Mouse (Mus musculus): Measurements from ENCODE around the gene Tomt.
A peak's percentile ranks its signal among the peaks of the same experiment; 100 is the strongest.

Gene Tomt

DNA sequence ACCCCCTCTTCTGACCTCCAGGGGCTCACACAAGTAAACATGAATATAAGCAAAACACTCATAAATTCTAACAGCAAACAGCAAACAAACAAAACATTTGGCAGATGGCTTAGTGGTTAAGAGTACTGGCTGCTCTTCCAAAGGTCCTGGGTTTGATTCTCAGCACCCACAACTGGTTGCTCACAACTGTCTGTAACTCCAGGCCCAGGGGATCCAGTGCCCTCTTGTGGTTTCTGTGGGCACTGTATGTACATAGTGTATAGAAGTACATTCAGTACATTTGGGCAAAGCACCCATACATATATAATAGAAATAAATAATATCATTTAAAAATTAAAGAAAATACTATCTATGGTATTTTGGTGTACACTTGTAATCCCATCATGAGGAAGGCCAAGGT lies 3.3 kb downstream of the Tomt start:
- no peak for DNase-seq (ENCODE audit: extremely low read depth, low read depth, low spot score)

DNA sequence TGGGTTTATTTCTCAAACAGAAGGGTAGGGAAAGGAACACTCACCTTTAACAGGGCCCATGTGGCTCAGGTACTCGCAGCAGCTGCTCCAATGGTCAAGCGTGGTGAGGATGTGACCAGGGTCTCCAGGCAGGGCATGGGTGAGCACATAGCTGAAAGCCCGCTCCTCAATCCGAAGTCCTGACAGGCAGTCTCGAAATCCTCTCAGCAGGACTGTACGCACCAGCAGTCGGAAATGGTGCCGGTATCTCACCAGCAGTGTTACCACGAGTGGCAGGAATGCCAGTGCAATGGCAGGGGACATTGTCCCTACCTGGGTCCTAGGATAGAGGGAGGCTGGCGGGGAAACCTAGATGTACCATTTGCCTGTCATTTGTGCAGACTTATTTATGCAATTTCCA lies 4.2 kb downstream of the Tomt start:
- no peak for DNase-seq (ENCODE audit: extremely low read depth, low read depth, low spot score)

DNA sequence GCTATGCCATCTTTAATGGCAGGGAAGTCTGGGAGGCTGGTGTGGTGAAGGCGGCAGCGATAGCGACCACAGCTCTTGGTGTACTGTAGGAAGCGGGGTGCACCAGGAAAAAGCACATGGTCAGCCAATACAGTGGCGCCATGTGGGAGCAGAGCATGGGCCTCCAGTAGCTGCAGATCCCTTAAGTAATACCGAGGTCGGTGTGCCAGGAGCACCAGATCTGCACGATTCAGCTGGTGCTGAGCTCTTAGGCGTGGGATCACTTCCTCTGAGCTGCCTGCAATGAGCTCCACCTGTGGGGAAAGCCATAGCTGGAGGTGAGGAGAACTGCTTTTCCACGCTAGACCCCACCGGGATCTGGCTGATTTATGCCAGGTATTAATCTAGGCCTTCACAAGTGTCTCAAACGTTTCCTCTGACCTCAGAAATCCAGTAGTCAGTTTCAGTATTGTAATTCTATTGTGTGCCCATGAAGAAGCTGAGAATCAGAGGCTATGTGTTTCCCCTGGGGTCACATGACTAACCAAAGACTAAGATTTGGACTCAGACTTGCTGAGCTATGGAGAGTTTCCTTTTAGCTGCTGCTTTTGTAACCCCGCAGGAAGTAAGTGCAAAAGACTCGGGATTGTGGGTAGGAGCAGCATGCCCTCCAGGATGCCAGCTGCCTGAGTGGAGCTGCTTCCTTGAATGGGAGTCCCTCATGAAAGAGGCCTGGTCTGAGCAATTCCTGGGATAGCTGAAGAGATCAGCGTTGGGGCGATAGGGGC lies 5.6 kb downstream of the Tomt start:
- DNase-seq (ENCODE audit: extremely low read depth, low read depth, low spot score), result no peak

DNA sequence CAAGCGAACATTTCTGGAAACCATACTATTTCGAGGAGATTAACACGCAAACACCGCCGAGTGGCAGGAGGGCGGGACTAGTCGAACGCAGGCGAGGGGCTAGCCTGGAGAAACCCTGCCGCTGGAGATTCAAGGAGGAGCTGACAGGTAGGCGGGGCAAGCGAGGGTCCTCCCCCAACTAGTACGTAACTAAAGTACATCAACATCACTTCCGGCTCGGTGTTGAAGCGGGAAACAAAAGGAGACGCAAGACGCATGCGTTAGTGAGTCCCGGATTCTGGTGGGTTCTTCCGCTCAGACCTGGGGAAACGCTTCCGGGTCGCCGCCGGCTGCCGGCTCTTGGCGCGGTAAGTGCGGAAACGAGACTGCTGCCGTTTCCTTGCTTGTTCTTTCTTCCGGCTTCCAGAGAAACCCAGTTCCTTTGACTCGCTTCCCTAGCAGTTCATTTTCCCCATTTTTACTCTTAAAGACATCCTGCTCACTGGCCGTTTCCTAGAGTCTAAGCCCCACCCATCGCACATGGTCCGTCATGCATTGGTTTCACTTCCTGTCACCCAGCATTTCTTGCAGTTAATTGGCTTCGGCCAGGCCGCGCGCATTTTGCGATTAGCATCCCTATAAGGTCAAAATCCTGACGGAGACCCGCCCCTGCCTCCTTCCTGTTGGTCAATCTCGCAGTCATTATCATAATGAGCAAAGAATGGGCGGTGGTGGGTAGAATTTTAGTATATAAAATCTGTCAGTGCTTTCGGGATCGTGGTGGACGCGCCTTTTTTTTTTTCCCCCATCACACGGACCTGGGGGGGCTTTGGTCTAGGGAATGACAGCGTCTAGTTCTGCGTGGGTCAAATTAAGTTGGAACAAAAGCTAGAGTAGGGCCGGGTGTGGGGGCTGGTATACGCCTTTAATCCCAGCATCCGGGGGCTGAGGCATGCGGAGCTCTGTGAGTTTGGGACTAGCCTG lies 9.8 kb downstream of the Tomt start:
- DNase-seq (ENCODE audit: extremely low read depth, low read depth, low spot score), result peak; percentile 97

DNA sequence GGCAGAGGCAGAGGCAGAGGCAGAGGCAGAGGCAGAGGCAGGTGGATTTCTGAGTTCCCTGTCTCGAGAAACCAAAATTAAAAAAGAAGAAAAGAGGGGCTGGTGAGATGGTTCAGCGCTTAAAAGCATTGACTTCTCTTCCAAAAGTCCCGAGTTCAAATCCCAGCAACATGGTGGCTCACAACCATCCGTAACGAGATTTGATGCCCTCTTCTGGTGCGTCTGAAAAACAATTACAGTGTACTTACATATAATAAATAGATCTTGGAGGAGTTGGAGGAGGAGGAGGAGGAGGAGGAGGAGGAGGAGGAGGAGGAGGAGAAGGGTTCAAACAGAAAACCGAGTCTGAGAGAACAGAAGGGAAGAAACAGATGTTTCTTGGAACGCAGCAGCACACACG lies 10.5 kb downstream of the Tomt start:
- DNase-seq (ENCODE audit: extremely low read depth, low read depth, low spot score), result no peak

DNA sequence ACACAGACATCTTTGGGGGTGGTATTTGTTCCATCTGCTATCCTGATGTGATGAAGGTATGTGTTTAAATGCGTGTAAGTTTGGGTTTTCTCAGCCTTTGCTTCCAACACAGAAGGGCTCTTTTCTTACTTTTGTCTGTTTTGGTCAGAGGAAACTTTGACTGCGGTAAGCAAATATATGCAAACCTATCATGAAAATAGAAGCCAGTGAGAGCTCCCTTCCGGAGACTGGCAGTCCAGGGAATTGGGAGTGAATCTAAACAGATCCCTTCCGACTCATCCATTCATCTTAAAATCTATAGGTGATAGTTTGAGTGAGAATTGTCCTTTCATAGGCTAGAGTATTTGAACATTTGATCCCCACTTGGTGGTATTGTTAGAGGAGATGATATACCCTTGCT lies 17.7 kb downstream of the Tomt start:
- no peak for DNase-seq (ENCODE audit: extremely low read depth, low read depth, low spot score)

DNA sequence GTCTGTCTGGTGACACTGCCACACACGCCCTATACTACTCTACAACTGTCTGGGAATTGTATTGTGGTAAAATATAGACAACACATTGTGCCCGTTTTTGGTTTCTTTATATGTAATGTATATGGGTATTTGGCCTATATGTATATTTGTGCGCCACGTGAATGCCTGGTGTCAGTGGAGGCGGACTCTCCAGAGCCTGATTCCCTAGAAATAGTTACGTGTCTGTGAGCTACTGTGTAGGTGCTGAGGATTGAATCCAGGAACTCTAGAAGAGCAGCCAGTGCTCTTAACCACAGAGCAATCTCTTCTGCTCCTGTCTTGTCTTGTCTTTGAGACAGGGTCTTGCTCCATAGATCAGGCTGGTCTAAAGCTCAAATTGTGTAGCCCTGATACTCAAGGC lies 19.9 kb downstream of the Tomt start:
- DNase-seq (ENCODE audit: extremely low read depth, low read depth, low spot score), result no peak

DNA sequence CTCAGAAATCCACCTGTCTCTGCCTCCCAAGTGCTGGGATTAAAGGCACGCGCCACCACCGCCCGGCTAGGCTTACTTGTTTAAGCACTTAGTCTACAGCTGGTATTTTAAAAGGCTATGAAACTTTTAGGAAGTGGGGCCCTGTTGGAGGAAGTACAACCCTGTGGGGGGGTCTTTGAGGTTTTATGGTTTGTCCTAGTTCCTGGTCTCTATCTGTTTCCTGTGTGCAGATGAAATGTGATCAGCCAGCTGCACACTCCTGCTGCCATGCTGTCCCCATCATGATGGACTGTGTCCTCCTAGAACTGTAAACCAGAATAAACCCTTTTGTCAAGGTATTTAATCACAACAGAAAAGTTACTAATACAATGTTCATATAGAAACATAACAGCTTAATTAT lies 22.0 kb downstream of the Tomt start:
- no peak for DNase-seq (ENCODE audit: extremely low read depth, low read depth, low spot score)

DNA sequence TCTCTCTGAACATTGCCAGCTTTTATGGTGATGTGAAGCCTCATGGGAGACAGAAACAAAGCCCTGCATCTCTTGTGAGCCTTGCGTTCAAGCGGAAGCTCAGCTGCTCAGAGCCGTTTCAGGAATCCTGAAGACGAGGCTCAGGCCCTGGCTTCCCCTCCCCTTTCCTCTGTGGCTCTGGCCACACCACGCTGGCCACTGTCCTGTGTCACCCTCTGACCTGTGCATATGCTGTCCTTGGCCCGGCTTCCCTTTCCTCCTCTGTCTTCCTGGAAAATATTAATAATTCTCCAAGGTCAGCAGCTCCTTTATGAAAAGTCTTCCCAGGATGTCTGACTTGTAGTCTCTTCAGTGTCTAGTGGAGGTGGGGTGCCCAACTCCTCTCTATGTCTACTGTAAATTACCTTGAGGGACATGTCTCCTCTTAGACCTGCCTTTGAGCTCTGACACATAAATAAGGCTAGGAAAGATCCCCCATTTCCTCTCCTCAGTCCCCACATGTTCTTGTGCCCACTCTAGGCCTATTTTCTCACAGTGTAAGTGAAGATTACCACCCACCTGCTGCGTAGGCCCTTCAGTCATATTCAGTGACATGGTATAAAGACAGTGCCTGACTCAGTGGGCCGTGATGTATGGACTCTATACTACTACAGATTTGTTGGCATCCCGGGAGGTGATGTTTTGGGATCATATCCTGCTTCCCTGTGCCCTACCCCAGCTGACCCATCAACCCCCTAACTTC lies 23.6 kb downstream of the Tomt start:
- no peak for DNase-seq (ENCODE audit: extremely low read depth, low read depth, low spot score)

DNA sequence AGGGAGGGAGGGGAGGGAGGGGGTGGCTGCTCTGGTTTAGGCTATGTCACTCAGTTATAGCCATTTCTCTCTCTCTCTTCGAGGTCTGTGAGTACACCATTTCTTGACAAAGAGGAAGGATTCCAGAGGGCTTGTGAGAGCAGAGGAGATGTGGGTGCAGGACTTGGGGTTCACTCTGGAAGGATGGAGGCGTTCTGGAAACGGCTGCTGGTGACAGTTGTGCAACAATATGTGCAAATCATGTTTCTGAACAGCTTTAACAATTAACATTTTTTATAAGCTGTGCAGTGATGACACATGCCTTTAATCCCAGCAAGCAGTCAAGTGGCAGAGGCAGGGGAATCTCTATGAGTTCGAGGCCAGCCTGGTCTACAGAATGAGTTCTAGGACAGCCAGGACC lies 25.3 kb downstream of the Tomt start:
- no peak for DNase-seq (ENCODE audit: extremely low read depth, low read depth, low spot score)

DNA sequence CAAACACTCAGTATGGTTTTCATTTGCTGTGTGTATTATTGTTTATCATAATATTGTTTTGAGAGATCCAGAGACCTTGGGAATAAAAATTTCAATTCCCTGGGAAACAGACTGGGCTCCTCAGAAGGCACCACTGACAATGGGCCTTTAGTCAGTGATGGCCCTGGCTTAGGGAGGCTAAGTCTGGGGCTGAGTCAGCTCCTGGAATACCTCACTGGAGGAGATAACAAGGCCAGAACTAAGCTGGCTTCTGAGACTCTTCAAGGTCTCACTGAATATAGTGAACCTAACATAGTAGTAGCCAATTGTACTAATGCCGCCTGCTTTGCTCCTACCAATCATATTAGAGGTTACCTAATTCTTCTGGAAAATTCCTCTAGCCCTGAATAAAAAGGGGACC lies 30.2 kb downstream of the Tomt start:
- DNase-seq (ENCODE audit: extremely low read depth, low read depth, low spot score), result no peak

DNA sequence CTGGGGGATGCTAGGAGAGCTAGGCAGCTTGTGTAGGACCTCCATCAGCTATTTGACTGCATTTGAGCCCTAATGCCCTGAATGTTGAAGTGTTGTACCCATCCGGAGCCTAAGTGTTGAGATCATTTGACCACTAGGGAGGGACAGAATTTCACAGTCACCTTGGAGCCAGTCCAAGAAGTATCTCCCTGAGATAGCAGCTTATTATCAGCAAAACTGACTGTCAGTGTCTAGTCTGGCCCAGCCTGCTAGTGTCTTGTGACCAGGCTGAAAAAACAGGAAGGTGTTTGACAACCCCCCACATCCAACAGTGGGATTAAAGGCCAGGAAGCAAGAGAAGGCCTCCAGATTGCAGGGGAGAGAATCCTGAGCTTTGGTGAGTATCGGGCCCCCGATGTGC lies 34.9 kb downstream of the Tomt start:
- DNase-seq (ENCODE audit: extremely low read depth, low read depth, low spot score), result no peak

DNA sequence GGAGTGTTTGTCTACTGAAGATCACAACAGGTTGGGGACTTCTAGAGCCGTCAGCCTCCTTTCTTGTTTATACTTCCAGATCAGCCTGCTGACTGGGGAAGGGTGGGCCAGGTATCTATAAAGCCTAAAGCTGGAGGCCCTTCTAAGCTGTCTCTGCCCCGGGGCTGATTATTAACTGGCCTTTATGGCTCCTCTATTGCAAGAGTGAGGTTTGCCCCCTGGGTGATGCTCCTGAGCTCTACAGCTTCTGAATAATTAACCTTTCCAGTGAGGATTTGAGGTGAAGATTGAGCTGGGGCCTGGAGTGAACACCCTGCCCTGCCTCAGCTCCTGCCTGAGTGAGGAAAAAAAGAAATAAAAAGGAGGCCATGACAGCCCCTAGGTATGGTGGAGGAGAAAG lies 35.5 kb downstream of the Tomt start, which contains the start of gene Folr1:
Gene Folr1 (minus strand): TSS at position 160 of the 400 bp plus-strand sequence.
- DNase-seq (ENCODE audit: extremely low read depth, low read depth, low spot score), result no peak

DNA sequence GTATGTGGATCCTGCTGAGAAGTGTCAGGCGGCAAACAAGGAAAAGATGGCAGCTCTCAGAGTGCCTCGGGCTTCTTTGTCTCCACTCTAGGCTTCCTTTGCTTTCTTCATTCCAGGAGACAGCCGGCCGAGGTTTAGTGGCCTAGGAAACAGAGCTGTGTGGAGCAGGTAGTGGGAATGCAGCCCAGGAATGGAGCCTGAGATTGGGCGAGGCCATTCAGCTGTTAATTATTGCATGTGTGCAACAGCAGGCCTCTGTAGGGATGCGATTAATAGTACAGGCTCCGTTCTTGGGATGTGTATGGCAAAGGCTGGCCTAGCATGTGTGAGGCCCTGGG lies 37.0 kb downstream of the Tomt start:
- no peak for DNase-seq (ENCODE audit: extremely low read depth, low read depth, low spot score)

DNA sequence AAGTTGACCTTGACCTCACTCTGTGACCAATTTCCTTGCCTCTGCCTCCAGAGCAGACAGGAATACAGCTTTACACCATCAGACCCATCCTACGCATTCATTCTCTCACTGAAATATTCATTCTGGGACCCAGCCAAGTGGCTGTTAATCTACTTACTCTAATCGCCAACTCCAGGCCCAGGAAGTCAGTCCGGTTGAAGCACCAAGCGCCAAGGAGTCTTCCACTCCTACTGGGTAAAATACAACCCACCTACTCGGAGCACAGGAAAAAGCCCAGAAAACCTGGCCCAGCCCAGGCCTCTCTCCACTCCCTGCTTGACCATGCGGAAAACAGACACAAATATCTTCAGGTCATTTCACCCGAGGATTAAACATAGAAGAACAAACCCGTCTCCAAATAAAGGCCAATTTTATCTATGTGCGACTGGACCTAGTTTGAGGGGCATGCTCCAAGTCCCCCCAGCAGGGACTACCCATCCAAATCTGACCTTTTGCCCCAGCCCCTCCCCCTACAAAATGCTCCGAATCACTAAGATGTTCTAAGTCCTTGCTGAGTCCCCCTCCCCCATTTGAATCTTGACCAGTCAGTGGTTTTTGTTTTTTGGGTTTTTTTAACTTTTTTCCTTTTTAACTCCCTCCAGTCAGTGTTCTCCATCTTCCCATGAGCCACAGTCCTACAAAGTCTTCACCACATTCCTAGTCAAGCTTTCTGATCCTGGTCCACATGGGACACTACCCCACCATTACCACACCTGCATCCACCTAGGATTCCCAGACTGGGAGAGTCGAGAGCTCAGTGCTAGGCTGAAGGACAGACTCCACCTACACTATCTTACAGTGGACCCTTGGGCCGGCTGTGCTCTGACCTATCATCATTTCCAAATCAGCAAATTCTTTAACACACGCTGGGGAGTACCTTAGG lies 37.7 kb downstream of the Tomt start:
- DNase-seq (ENCODE audit: extremely low read depth, low read depth, low spot score), result peak; percentile 70

DNA sequence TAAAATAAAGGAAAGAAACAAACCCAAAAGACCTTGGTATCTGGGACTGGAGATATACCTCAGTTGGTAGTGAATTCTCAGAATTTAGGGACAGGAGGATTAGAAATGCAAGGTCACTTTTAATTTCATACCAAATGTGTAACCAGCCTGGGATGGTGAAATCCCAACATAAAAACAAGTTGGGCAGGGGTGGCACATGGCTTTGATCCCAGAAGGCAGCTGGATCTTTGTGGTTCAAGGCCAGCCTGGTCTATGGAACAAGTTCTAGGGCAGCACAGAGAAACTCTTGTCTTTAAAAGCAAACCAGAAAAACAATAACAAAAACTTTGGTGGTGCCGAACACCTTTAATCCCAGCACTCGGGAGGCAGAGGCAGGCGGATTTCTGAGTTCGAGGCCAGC lies 38.7 kb downstream of the Tomt start:
- DNase-seq (ENCODE audit: extremely low read depth, low read depth, low spot score), result peak; percentile 18

DNA sequence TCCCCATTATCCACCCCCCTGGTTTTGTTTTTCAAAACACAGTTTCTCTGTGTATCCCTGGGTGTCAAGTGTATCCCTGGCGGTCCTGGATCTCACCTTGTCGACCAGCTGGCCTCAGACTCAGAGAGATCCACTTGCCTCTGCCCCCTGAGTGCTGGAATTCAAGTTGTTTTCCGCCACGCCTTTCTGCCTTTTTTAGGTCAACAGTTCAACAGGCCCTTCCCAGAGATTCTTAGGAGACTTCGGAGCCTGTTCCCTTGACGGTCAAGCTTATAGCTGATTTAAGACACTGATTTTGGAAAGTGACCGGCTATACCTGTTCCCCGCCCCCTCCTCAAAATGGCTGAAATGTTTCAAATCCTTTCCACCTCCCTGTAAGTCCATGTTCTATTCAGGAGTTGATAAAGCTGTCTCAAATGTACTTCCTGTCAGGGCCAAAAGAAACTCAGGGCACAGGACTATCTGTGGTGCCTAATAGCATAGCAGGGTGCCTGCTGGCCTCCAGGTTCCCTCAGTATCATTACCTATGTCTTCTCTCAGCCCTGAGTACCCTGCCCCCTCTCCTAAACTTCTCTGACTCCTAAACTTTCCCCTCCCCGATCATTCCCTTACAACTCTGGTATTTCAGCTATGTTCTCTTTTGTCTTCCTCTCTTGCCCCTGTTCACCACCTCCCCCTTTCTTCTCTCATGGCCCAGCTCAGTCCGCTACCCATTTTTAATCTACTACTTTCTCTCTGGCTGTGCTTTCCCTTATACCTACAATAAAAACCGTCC lies 39.5 kb downstream of the Tomt start:
- DNase-seq (ENCODE audit: extremely low read depth, low read depth, low spot score), result no peak

DNA sequence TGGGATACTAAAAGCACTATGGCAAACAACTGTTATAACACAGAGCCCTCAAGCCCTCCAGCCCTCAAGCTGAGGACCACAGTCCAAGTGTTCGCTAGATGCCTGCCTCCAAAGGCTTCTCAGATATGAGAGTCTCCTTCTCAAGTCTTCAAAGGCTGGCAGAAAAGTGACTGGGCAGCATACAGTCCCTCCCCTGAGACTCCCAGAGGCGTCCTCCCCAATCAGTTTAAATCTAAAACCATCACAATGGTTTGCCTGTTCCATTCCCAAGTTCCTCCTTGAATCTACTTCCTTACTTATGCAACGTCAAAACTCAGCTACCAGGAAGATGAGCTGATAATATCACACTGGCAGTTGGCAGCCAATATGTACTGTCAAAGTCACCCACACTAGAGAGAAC lies 42.7 kb downstream of the Tomt start, which contains the start of gene Anapc15:
Gene Anapc15 (plus strand): TSS at position 301 of the 400 bp plus-strand sequence.
- DNase-seq (ENCODE audit: extremely low read depth, low read depth, low spot score), result peak; percentile 45

DNA sequence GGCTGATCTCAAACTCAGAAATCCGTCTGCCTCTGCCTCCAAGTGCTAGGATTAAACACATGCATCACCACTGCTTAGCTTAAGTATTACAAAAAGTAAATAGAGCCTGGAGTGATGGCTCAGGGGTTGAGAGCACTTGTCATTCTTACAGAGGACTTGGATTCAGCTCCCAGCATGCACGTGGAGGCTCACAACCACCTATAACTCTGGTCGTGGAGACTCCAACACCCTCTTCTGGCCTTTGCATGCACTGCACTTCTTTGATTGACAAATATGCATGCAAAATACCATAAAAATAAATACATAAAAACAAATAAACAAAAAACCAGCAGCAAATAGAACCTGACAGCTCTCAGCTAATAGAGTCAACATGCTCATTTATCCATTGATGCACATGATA lies 43.9 kb downstream of the Tomt start:
- no peak for DNase-seq (ENCODE audit: extremely low read depth, low read depth, low spot score)

DNA sequence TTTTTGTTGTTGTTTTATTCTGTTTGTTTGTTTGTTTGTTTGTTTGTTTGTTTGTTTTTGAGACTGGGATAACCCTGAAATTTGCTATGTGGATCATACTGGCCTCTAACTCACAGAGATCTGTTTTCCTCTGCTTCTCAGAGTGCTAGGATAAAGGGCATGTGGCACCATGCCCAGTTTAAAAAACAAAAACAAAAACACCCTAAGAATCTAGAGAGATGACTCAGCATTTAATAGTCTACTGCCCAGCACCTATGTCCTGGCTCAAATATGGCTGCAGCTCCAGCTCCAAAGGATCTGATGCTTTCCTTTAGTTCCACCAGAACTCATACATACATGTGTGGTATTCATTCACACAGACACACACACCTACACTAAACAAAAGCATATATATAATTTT lies 45.2 kb downstream of the Tomt start:
- no peak for DNase-seq (ENCODE audit: extremely low read depth, low read depth, low spot score)
